Mouse (Mus musculus): ENCODE results near the gene Slc25a27.

Gene Slc25a27

DNA sequence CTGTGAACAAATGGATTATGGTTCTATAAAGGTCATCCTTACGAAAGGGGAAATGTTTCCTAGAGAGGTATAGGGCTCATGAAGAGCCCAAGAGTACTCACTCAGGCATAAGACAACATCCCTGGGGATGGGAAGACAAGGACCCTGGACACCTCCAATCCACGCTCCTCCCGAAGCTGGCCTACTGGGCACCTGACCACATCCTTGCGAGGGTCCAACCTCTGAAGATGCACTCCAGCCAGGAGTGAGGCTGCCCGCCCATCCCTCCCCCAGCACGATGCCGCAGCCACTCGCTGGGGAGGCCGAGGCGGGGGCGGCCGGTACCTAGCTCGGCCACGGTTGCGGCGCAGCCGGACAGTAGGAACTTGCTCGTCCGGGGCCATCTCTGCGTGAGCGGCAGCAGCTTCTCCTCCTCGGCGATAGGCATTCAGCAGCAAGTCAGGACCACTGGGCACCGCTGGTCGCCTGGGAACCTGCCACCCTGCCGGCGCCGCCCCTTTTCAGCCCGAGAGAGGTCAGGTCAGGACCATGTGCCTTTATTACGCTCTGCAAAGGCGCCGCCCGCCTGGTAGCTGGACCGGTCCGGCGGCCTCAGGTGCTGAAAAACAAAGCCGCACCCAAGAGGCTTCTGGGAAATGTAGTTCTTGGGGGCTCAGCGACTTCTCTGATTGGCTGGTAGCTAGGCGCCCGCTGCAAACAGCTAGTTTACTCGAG lies at the start of gene Slc25a27:
Gene Slc25a27 (minus strand): TSS at position 639 of the 714 bp plus-strand sequence.
- peak; percentile 78 to 82 for DNase-seq

- DNase-seq, result no peak
Measured at GRCm38 (mm10) chr17:43716601-43717000, 49.6 kb upstream of the Slc25a27 start.

- no peak for DNase-seq
Measured at GRCm38 (mm10) chr17:43714191-43714590, 47.2 kb upstream of the Slc25a27 start.

DNA sequence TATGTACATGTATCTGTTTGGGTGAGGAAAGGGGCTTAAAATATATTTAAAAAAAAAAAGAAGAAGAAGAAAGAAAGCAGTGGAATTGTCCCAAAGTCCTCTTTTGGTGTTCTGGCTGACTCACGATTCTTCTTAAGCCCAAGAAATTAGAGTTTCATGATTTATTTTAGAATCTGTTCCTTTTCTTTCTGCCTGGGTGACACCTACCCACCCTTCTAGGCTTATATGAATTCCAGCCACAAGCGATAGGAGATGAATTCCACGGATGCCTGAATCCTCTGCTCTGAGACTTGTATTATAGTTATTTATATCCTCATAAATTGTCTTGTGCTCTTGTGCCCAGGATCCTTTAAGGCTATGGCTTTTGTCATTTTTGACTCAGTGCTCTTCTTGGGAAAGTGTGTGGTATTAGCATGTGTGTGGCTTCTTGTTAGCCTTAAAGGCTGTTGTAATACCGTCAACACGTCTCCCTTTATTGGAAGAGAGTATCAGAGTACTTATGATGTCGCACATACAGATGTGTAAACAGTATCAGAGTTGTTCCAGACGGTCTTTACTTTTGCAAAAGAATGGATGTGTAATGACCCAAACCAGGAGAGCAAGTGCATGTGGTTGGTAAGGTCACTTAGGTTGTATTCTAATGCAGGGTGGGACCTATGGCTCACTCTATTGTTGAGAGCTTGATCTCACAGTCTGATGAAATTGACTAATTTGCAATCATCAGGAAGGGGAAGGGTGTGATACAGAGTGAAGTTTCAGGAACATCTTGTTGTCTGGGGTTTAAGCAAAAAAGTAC lies 44.7 kb upstream of the Slc25a27 start:
- DNase-seq, result no peak

DNA sequence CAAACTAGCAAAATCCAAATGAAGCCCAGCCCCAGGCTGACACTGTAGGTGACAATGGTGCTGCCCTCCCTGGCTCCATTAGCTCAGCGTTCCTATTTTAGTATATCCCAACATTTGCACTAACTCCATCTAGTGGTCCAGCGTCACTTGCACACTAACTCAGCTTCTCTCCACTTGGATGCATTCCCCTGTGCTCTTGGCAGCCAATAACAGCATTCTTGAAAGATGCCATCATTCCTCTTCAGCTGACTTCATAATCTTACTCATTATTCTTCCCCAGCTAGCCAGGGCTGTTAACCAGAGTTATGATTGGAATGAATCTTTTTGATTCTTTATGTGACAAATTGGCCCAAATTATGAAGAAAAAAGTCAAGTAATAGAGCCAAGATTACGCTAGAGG lies 40.2 kb upstream of the Slc25a27 start:
- no peak for DNase-seq

- DNase-seq, result no peak
Measured at GRCm38 (mm10) chr17:43706749-43707148, 39.7 kb upstream of the Slc25a27 start.

DNA sequence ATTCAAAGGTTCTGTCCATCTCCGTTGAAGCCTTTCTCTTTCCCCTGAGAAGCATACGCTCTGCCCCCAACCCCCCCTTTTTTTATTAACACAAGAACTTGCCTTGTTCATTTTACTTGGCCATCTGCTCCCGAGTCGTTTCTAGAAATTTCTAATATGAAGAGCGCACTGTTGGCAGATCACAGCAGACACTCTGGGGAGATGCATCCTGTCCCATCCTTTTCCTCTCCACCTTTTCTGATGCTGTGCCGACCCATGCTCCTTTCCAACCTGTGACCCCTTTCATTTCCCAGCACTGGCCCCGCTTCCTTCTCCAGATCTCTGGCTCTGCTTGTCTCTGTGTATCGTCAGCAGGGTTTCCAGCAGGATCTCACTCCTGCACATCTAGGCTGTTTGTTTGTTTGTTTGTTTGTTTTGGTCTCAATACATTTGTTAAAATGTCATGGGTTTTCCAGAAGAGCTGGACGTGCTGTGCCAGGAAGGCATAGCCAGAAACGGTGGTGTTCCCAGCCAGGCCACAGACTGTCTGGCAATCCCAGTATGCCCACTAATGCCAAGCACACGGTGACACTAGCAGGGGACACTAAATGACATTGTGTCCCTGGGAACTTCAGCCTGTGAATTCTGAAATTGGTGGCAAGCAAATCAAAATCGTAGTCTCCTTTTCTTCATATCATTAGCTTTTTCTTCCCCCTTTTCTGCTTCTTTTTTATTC lies 37.4 kb upstream of the Slc25a27 start:
- DNase-seq, result no peak

GRCm38 (mm10) chr17:43701060-43701459 lies 34.0 kb upstream of the Slc25a27 start:
- peak; percentile 11 to 48 for DNase-seq

GRCm38 (mm10) chr17:43698997-43699649 lies 32.1 kb upstream of the Slc25a27 start:
- peak; percentile 22 to 75 for DNase-seq

DNA sequence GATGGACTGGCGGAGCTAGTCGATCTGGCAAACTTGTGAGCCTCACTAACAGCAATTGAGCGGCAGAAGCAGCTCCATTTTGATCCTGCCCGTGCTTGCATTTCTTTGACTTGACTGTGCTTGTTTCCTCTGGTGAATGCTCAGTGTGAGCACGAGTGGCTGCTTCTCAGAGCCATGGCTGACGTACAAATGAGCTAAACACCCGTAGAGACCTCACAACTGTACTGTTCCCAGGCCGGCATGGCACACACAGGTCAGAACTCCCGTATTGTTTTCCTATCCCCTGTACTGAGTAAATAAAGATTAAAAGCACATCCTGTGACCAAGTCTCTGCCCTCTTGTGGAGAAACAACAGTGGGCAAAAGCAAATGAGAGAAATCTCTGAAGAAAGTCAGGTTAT lies 22.6 kb upstream of the Slc25a27 start:
- DNase-seq, result no peak

DNA sequence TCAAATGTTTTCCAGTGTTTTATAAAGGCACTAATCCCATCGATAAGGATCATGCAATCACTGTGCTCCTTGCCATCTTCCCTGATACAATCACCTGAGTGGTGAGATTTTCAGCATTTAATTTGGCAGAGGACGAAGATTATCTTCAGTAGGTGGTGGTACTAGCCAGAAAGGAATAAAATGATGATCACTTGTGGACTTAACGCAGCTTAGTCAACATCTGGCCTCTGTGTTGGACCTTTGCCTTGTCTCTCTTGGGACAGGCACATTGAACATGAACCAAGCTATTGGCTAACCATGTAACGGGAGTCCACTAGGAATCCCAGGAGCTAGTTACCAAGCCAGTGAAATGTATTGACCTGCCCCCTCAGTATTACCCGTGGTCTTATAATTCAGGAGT lies 17.6 kb upstream of the Slc25a27 start:
- DNase-seq, result no peak

DNA sequence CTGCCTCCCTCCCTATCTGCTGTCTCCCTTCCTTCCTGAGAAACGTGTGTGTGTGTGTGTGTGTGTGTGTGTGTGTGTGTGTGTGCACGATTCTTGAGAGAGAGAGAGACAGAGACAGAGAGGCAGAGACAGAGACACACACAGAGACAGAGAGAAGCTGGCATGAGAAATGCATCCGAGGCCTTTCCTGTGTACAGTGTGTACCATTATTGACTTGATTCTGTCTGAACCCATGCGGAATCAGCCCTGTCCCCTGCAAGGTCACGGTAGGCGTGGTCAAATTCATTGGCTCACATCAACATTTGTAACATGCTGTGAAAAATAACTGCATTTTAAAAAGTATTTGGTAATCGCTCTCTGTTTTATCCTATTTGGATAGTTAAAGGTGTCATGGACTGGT lies 17.1 kb upstream of the Slc25a27 start:
- no peak for DNase-seq

GRCm38 (mm10) chr17:43677317-43677716 lies 10.3 kb upstream of the Slc25a27 start:
- peak; percentile 18 to 26 for DNase-seq

- DNase-seq, result no peak
Measured at GRCm38 (mm10) chr17:43676241-43676640, 9.2 kb upstream of the Slc25a27 start.

GRCm38 (mm10) chr17:43675228-43675627 lies 8.2 kb upstream of the Slc25a27 start:
- no peak for DNase-seq

GRCm38 (mm10) chr17:43671907-43672306 lies 4.9 kb upstream of the Slc25a27 start:
- DNase-seq, result no peak

- DNase-seq, result no peak
Measured at GRCm38 (mm10) chr17:43669145-43669695, 2.2 kb upstream of the Slc25a27 start.

GRCm38 (mm10) chr17:43667290-43667843 lies 353 bp upstream of the Slc25a27 start, which contains the start of gene Cyp39a1:
TSS of gene Cyp39a1 (plus strand) at chr17:43667425.
- DNase-seq, result no peak

DNA sequence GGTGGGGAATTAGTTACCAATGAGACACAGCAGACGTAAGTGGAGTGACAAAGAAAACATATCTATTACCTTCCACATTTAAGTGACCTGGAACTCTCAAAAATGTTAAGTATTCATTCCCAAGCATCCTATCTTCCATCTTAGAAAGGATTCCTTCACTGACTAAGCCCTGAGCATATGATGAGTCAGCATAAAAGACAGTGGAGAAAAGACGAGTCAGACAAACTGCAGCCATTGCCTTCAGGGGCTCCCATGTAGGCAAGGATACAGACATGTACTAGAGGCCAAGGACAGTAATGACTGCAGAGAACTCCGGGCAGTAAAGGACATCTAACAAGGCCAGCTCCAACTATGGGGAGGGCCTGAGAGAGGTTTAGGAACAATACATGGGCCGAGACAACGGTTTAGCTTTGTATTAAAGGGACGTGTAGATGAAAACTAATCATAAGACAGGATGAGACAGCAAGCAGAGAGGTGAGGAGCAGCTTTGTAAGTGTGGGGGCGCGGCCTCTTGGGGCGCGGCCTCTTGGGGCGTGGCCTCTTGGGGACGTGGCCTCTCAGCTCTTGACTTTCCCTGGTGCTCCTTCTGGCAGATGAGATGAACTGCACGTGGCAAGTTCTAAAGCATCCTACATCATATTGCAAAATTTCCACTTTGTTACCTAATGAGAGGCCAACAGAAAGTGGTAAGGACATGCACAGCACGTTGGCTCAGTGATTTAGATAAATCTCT lies 15.5 kb downstream of the Slc25a27 start:
- no peak for DNase-seq

GRCm38 (mm10) chr17:43649641-43650436 lies 17.2 kb downstream of the Slc25a27 start:
- DNase-seq, result peak in 1 of 2 experiments; percentile 21

- DNase-seq, result no peak
Measured at GRCm38 (mm10) chr17:43646925-43647324, 20.1 kb downstream of the Slc25a27 start.

All from spleen, adult 18-20 months (tissue).